9 mouse cellular contexts compared by ENCODE assay signal in genomic region chr1:158267020-158267571, GRCm38 (mm10).
DNase-seq lines count a peak whose midpoint lies in the region; ATAC-seq and TF ChIP-seq lines count a peak whose summit lies in the region.
"Had no signal": no experiment of that assay in that cellular context is flagged by ENCODE, and none has a peak within 500 bp of the region (broad histone marks: within the 10 kb centered on the region; RNA-seq: fewer than 3 reads in every experiment).

No protein-coding gene starts in this region.

- no peaks in the 10 kb centered on the region for H3K9me3 ChIP-seq in hindbrain, embryonic 10.5 days
- no peaks in the 10 kb centered on the region for H3K9me3 ChIP-seq in midbrain, embryonic 15.5 days
- H3K9me3 ChIP-seq: heart, embryonic 13.5 days had no signal

- WGBS in hindbrain, embryonic 10.5 days: 23% methylated on average over 8 of the region's 8 CpGs
- WGBS in midbrain, embryonic 15.5 days: 11% methylated on average over 8 of the region's 8 CpGs

- no peak for ATAC-seq in cerebellum, adult (ENCODE audit: insufficient number of reproducible peaks, low FRiP score, low TSS enrichment)
- ATAC-seq in midbrain, embryonic 15.5 days (replicated peaks): peak; percentile 75

- no peak overlapping the region for H3K9ac ChIP-seq in midbrain, embryonic 15.5 days
- H3K9ac ChIP-seq: heart, embryonic 13.5 days had no signal

- no peak overlapping the region for H3K4me3 ChIP-seq in cortical plate, adult 2 months (ENCODE audit: insufficient read depth, low read length)
- no peak overlapping the region for H3K4me3 ChIP-seq in hindbrain, embryonic 10.5 days
- H3K4me3 ChIP-seq in midbrain, embryonic 15.5 days: no peak overlapping the region
- H3K4me3 ChIP-seq: heart, embryonic 13.5 days had no signal

- H3K36me3 ChIP-seq in hindbrain, embryonic 10.5 days: no peaks in the 10 kb centered on the region
- H3K36me3 ChIP-seq in midbrain, embryonic 15.5 days (replicated peaks): no peaks in the 10 kb centered on the region
- H3K36me3 ChIP-seq: heart, embryonic 13.5 days had no signal

- no peak for TF ChIP-seq POLR2A in cortical plate, adult 2 months (IDR thresholded peaks at IDR 0.05; ENCODE audit: extremely low read depth, insufficient read depth, low read length)

- no peak overlapping the region for H3K27ac ChIP-seq in cortical plate, adult 2 months (ENCODE audit: insufficient read depth, low read length)
- H3K27ac ChIP-seq in hindbrain, embryonic 10.5 days: peak overlapping the region; percentile 54
- H3K27ac ChIP-seq in midbrain, embryonic 15.5 days: peak overlapping the region; percentile 53
- H3K27ac ChIP-seq: heart, embryonic 13.5 days had no signal

- peaks cover 3% of the 10 kb centered on the region; the same call in 1 of the 2 replicates for H3K4me1 ChIP-seq in cortical plate, adult 2 months (ENCODE audit: control insufficient read depth, insufficient read depth, low read length)
- H3K4me1 ChIP-seq in hindbrain, embryonic 10.5 days (replicated peaks): peaks cover 20% of the 10 kb centered on the region
- peaks cover 15% of the 10 kb centered on the region for H3K4me1 ChIP-seq in midbrain, embryonic 15.5 days
- H3K4me1 ChIP-seq: heart, embryonic 13.5 days had no signal

- peak; percentile 22 for DNase-seq in cerebellum, adult 11 months
- peak; percentile 76 for DNase-seq in Muller cell, postnatal 12 days (ENCODE audit: inconsistent ontology term)
- DNase-seq in hindbrain, embryonic 10.5 days (ENCODE audit: low spot score): peak; percentile 70
- DNase-seq in left cerebral cortex, postnatal 14 days (ENCODE audit: low spot score in 2 of 2): peak; percentile 75 to 82
- DNase-seq in yolk sac, embryonic 10.5 days (ENCODE audit: low spot score): peak; percentile 21

- TF ChIP-seq CTCF in cortical plate, adult 2 months (IDR thresholded peaks at IDR 0.05; ENCODE audit: extremely low read depth, insufficient read depth, low read length): peak; percentile 42; the same call in 1 of the 2 replicates

- intact Hi-C loops in left cerebral cortex, postnatal 14 days (cut with DNase I): loop anchor here (5.0 to 10.0 kb wide), 2 partner anchors 522 to 715 kb away; no protein-coding TSS in a partner anchor

- H3K4me2 ChIP-seq in midbrain, embryonic 15.5 days: no peak overlapping the region
- H3K4me2 ChIP-seq: heart, embryonic 13.5 days had no signal

- H3K27me3 ChIP-seq in hindbrain, embryonic 10.5 days (ENCODE audit: insufficient read depth, poor library complexity, severe bottlenecking): no peaks in the 10 kb centered on the region
- no peaks in the 10 kb centered on the region for H3K27me3 ChIP-seq in midbrain, embryonic 15.5 days (replicated peaks)
- H3K27me3 ChIP-seq: heart, embryonic 13.5 days had no signal

Comparison
In these comparisons a context has a peak if more than half of its experiments do, and no peak if none do; other contexts are left out.
1. DNase-seq: peak in every context shown above with its lines; median percentile 78 in left cerebral cortex, postnatal 14 days; 76 in Muller cell, postnatal 12 days; 70 in hindbrain, embryonic 10.5 days; 22 in cerebellum, adult 11 months; 21 in yolk sac, embryonic 10.5 days.